Mouse (Mus musculus) monocyte, adult 2 months (primary cell): ENCODE measurements around the gene H2-M3.
"Not testable (repeated sequence)": the region's sequence is repeated elsewhere in the genome, so short reads cannot be mapped to it uniquely, and the experiment has no call there.

Source experiments
- DNase-seq, 2 experiments: peaks; one replicate each; pipeline ENCODE4 v3.0.0; 2022; ENCODE audit warnings: low spot score in 2 of 2, low read depth in 1 of 2

The H2-M3 gene

DNA sequence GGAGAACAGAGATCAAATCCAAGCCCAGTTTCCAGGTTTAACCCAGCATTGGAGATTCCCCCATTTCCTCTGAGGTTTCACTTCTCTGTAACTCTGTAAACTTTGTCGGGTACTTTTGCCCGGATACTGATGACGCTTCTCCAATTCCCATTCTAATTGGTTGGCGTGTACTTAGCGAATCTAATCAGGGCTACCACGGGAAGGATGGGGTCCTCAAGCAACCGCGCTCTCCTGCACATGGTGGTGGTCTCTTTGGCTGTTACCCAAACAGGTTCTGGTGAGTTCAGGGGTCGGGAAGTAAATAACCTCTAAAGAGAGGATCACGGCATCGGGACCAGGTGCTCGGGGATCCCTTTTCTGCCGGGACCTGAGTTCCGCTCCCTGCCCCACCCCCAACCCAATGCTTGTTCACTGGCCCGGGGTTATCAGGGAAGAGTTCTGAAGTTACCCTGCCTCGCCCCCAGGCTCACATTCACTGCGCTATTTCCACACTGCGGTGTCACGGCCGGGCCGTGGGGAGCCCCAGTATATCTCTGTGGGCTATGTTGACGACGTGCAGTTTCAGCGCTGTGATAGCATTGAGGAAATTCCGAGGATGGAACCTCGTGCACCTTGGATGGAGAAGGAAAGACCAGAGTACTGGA, at the start of gene H2-M3:
TSS of gene H2-M3 (plus strand) at position 163 of the 644 bp plus-strand sequence.
- peak; percentile 71 to 89 for DNase-seq

DNA sequence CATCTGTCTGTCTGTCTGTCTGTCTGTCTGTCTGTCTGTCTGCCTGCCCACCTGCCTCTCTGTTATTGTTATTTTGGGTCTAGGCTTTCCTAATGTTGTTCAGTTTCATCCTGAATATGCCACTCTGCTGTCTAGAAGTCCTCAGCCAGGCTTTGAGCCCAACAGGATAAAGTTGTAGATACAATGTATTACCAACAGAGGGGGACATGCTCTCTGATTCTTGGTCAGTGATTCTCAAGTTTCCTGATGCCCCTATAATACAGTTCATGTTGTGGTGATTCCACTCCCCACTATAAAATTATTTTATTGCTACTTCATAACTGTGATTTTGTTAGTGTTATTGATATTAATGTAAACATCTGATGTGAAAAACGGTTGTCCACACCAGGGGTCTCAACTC, 48.1 kb upstream of the H2-M3 start:
- no peak for DNase-seq

DNA sequence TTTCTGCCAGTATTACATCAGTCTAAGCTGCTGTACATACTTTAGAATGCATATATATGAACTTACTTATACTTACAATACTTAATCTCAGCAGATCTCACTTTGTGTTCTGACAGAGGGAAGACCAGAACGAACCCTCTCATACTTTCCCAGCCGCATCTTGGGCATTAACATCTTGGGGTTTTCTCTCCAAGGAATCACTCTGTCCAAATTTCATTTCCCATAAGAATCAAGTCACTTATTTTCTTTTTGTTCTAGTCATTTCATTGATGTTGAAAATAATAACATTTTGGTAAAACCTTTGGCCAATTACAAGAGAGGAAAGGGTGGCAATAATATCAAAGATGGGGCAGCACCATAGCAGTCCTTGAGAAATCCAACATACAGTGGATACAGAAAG, 32.8 kb upstream of the H2-M3 start, which contains the start of gene Olfr97:
TSS of gene Olfr97 (minus strand) at position 101 of the 400 bp plus-strand sequence.
- not testable (repeated sequence) for DNase-seq

DNA sequence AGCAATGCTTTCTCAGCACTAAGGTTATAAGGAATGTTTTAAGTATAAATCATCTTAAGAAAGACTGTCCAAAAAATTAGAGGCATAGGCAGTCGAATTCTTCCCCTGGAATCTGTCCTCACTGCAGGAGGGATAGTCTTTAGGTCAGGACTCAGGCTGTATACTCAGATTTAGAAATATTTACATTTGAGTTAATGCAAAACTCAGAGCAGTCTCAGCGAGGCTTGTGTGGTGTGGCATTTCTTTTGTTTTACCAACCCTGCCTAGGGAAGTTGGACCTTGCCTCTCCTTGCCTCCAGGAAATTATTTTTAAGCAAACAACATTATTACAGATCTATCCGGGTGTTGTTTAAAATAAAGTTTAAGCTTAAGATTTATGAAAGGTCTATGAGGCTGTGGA, 27.8 kb upstream of the H2-M3 start:
- DNase-seq, result no peak

DNA sequence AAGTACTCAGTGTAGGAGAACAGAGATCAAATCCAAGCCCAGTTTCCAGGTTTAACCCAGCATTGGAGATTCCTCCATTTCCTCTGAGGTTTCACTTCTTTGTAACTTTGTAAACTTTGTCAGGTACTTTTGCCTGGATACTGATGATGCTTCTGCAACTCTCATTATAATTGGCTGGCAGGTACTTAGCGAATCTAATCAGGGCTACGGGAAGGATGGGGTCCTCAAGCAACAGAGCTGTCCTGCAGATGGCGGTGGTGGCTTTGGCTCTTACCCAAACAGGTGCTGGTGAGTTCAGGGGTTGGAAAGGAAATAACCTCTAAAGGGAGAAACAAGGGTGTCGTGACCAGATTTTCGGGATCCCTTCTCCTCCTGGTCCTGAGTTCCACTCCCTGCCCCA, 23.3 kb upstream of the H2-M3 start:
- DNase-seq, result peak in 1 of 2 experiments; percentile 12

DNA sequence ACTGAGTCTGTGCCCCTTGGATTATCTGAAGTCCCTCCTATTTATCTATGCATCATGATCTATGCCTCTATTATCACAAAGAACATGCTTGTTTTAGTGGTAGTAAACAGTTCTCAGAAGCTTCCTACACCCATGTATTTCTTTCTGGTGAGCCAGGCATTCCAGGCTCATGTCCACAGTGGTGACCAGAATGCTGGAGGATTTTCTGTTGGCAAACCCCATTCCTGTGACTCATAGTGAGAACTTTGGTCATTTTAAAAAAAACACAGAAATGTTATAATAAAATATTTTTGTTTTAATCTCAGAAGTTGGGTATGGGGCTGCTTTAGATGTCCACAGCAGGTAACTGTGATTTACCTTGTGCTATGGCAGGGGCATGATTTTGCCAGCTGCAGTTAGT, 20.6 kb upstream of the H2-M3 start:
- no peak for DNase-seq

DNA sequence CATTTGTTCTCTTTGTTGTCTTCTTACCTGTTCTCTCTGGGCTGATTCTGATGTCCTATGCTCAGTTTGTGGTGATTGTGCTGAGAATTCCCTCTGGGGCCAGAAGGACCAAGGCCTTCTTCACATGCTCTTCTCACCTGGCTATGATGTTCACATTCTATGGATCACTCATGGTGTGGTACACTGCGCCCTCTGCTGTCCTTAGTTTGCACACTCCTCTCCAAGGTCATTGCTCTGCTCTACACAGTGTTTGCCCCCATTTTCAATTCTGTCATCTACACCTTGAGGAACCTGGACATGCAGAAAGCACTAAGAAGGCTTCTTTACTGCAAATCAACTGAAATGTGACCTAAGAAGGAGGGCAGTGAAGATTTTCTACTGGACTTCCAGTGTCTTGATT, 19.5 kb upstream of the H2-M3 start:
- DNase-seq, result no peak

DNA sequence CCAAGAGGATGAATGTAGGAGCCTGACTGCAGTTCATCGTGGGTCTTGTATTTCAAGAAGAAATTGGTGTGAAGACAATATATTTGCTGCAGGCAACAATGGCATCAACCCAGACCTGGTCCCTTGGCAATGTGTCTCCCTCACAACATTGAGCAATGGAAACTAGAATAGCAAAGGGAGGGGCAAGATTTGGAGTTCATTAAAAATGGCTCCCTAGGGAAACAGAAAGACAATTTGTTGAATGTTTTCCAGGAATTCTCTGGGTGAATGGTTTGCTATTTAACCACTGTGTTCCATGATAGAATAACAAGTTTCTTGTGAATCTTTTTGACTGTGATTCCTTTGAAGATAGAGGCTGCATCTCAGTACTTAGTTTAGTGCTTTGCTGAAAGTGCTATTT, 6.4 kb upstream of the H2-M3 start, which contains the start of gene Olfr98:
TSS of gene Olfr98 (minus strand) at position 124 of the 400 bp plus-strand sequence.
- no peak for DNase-seq

DNA sequence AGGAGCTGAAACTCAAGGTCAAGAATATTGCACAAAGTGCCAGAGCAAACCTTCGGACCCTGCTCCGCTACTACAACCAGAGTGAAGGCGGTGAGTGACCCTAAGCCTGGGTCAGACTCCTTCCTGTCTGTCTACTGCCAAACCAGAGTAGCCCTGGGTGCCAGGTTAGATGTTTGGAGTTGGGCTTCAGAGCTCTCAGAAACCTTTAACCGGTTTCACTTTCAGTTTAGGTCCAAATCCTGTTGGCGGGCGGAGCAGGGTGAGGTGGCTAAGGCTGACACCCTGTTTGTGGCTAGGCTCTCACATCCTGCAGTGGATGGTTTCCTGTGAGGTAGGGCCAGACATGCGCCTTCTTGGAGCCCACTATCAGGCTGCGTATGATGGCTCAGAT, 677 bp downstream of the H2-M3 start:
- DNase-seq, result peak; percentile 11 to 53

DNA sequence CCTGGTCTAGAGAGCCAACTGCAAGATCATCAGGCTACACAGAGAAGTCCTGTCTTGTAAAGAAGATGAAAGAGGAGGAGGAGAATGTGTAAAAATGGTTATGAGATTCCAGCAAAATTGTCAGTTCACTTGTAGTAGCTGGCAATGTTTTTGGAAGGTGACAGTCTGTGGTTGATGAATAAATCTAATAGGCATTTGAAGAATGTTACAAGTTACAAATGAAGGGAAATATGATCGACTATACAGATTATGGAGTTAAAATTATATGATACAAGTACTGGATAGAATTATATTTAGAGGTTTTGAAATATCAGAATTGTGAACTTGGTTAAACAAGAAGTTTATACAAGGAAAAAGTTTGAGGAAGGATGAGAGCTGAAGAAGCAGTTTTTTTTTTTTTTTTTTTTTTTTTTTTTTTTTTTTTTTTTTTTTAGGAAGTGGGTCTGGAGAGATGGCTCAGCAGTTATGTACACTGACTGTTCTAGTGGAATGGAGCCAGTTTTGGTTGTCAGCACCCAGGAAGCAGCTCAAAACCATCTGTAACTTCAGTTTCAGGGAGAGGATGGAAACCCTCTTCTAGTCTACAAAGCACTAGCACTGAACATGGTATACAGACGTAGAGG, 5.7 kb downstream of the H2-M3 start:
- no peak for DNase-seq

DNA sequence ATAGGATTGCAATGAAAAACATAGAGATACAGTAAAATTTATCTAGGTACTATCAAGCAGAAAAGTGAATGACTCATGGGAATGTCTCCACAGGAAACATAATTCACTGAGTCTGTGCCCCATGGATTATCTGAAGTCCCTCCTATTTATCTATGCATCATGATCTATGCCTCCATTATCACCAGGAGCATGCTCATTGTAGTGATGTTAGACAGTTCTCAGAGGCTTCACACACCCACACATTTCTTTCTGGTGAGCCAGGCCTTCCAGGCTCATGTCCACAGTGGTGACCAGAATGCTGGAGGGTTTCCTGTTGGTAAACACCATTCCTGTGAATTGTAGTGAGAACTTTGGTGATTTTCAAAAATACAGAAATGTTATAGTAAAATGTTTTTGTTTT, 6.6 kb downstream of the H2-M3 start:
- DNase-seq, result no peak

DNA sequence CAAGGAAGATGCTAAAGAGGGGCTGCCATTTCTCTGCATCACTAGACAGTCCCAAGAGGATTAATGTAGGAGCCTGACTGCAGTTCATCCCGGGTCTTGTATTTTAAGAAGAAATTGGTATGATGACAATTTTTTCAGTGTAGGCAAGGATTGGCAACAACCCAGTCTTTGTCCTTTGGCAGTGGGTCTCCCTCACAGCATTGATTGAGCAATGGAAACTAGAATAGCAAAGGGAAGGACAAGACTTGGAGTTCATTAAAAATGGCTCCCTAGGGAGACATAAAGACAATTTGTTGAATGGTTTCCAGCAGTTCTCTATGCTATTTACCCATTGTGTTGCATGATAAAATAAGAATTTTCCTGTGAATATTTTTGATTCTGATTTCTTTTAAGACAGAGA, 10.3 kb downstream of the H2-M3 start:
- no peak for DNase-seq

DNA sequence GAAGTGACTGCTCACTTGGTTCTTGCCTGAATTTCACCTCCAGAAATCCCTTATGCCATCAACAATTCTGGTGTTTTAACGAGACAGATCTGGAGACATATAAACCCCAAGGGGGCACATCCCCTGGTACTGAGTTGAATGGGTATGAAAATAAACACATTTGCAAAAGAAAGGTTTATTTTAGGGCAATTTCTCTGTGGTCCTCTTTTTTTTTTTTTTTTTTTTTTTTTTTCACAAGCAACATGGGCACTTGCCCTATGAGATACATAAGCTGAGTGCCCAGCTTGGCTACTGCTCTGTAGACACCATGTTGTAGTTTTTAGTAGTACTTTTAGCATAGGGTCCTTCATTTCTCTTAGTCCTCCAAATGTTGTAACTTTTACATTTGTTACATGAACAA, 13.3 kb downstream of the H2-M3 start, which contains the start of gene Olfr99:
TSS of gene Olfr99 (minus strand) at position 101 of the 400 bp plus-strand sequence.
- no peak for DNase-seq

DNA sequence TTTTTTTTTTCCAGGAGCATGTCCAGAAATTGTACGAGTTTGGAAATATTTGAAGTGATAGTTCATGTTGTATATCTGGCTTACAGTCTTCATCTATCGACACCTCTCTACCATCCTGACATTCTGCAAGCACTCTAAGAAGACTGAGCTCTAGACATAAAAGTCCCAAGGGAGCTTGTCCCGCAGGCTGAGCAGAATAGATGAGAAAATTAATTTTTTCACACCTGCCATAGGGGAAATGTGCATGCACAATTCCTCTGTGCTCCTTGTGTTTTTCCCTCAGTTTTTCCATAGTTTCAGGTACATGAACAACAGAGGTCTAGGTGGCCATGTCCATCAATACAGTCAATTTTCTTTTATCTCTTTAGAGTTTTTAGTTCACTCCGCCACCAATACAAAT, 34.2 kb downstream of the H2-M3 start, which contains the start of gene Olfr101:
TSS of gene Olfr101 (minus strand) at position 101 of the 400 bp plus-strand sequence.
- no peak for DNase-seq

DNA sequence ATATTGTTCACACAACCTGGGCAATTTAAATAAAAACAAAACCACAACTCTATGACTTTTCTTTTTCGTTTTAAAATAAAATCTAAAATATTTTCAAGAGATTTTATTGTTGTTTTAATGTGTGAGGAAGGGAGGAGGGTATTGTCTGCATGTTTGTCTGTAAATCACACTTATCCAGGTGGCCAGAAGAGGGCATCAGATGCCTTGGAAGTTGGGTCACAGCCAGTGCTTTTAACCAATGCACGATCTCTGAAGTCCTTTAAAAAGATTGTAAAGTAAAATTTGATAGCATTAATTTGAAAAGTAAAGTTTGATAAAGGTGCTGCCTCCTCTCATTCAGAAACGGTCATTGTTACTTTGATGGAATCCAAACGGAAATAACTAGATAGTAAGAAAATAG, 38.5 kb downstream of the H2-M3 start:
- no peak for DNase-seq

DNA sequence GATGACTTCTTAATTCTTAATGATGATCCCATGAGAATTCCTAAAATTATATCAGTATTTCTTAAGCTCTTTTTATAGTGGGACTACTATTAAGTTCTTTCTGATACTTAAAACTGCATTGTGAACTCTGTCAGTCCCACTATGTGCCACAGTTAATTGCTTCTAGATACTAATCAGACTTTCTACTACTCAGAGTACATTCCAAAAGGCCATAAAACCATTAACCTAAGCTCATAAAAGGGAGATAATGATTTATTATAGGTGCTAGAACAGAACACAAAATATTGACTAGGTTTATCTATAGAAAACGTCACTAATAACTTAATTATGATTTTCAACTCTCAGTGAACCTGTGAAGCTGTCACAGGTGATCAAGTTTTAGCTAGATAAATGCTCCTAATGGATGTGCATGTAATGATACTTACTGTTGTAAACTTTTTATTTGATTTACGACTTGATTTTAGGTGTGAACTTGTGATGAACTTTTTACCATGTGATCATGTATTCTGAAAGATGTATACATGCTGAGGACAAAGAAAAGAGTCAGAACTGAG, 40.2 kb downstream of the H2-M3 start:
- DNase-seq, result no peak

DNA sequence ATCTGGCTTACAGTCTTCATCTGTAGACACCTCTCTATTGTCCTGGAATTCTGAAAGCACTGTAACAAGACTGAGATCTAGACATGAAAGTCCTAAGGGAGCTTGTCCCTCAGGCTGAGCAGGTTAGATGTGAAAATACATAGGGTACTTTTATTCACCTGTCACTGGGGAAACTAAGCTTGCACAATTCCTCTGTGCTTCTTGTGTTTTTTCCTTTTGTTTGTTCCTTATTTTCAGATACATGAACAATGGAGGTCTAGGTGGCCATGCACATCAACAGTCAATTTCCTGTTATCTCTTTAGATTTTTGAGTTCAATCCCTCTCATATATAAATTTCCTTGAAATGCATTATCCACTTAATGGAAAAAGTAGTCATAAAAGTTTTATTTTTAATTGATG, 46.9 kb downstream of the H2-M3 start, which contains the start of gene Olfr102:
TSS of gene Olfr102 (minus strand) at position 101 of the 400 bp plus-strand sequence.
- no peak for DNase-seq
